Mouse (Mus musculus): ENCODE measurements around the gene Mrpl14. TPM values are rescaled to one million over a fixed set of nuclear protein-coding genes. Genes with fewer than 3 reads are reported as not detected.

The Mrpl14 gene
- total RNA-seq (2021), result 100 to 1,000 TPM; 103 to 107 TPM
- long read RNA-seq, experiment 1, transcript Mrpl14-203 (4 exons, 531 nt), result minor isoform, 5 of 211 reads
- long read RNA-seq, experiment 1, transcript Mrpl14-202 (2 exons, 510 nt), result minor isoform, 16 of 211 reads
- long read RNA-seq, experiment 1, transcript Mrpl14-201 (3 exons, 645 nt), result major isoform, 163 of 211 reads
- long read RNA-seq, experiment 1, partial matches to known transcripts, result 10 of 211 reads
- long read RNA-seq, experiment 1, other reads (novel, unspliced or antisense), result 17 of 211 reads
- long read RNA-seq, experiment 2, transcript Mrpl14-201 (3 exons, 645 nt), result major isoform, 161 of 196 reads
- long read RNA-seq, experiment 2, transcript Mrpl14-202 (2 exons, 510 nt), result minor isoform, 21 of 196 reads
- long read RNA-seq, experiment 2, partial matches to known transcripts, result 0 of 196 reads
- long read RNA-seq, experiment 2, other reads (novel, unspliced or antisense), result 14 of 196 reads

DNA sequence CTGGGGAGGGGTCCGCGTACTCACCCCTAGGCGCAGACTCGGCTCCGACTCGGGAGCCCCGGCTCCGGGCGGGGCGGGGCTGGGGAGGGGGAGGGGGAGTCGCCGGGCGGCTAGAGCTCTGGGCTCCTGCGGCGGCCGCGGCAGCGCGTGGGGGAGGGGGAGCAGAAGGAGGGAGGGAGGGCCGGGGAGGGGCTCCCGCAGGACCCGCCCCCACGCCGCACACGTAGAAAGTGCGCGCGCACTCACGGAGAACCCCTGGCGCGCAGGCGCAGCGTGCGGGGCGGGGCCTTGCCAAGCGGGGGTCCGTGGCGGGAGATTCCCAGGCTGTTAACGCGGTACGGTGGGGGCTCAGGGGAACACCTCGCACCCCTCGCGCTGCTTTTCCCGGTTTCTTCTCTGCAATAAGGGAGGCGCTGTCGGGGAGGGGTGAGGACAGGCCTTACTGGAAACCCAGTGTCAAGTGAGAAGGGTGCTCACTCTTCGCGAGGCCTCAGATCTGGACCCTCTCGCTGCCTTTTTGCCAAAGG lies at the start of gene Mrpl14:
TSS of gene Mrpl14 (plus strand) at position 230 of the 527 bp plus-strand sequence.
- intact Hi-C loops (cut with DNase I), result no loop called here
- peak; percentile 89 for DNase-seq

- intact Hi-C loops (cut with DNase I), result no loop called here
- no peak for DNase-seq
Observed at GRCm38 (mm10) chr17:45638596-45639295, 47.4 kb upstream of the Mrpl14 start.

GRCm38 (mm10) chr17:45641981-45642380 lies 44.1 kb upstream of the Mrpl14 start:
- intact Hi-C loops (cut with DNase I), result loop anchor here (2.0 to 5.0 kb wide), 2 partner anchors 59 to 125 kb away; no protein-coding TSS in a partner anchor

GRCm38 (mm10) chr17:45642701-45643100 lies 43.4 kb upstream of the Mrpl14 start:
- DNase-seq, result peak; percentile 43 to 59
- intact Hi-C loops (cut with DNase I), result loop anchor here (2.0 to 5.0 kb wide), 2 partner anchors 60 to 125 kb away; no protein-coding TSS in a partner anchor

More at GRCm38 (mm10) chr17:45641981-45642380, 44.1 kb upstream of the Mrpl14 start:
- DNase-seq, result no peak

- intact Hi-C loops (cut with DNase I), result loop anchor here (5.0 kb wide), 1 partner anchor 127 kb away; no protein-coding TSS in a partner anchor
- DNase-seq, result no peak
Observed at GRCm38 (mm10) chr17:45644185-45644584, 41.9 kb upstream of the Mrpl14 start.

GRCm38 (mm10) chr17:45653233-45653632 lies 32.9 kb upstream of the Mrpl14 start:
- intact Hi-C loops (cut with DNase I), result no loop called here
- no peak for DNase-seq

- no peak for DNase-seq
- intact Hi-C loops (cut with DNase I), result no loop called here
Observed at GRCm38 (mm10) chr17:45655820-45656219, 30.3 kb upstream of the Mrpl14 start.

DNA sequence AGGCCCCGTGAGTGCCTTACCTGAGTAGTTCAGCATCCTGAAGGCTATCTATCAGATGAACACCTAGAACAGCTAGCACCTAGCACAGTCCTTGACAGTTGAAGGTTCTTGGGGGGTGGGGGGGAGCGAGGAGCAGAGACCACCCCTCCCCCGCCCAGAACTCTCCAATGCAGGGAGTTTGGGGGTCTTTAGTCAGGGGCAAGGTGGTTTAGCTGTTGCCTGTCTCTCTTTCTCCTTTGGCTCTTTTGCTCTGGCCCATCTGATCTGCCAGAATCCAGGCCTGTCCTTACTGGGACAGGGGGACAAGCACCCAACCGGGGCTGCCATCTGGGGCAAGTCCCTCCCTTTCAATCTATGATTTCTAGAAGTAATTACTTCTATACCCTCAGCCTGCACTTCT lies 26.9 kb upstream of the Mrpl14 start, which contains the start of gene Capn11:
TSS of gene Capn11 (minus strand) at position 101 of the 400 bp plus-strand sequence.
- DNase-seq, result no peak
- intact Hi-C loops (cut with DNase I), result no loop called here

- intact Hi-C loops (cut with DNase I), result loop anchor here (1.0 to 5.0 kb wide), 2 partner anchors 55 to 379 kb away; no protein-coding TSS in a partner anchor
- DNase-seq, result peak; percentile 57 to 68
Observed at GRCm38 (mm10) chr17:45663106-45663919, 22.8 kb upstream of the Mrpl14 start.

DNA sequence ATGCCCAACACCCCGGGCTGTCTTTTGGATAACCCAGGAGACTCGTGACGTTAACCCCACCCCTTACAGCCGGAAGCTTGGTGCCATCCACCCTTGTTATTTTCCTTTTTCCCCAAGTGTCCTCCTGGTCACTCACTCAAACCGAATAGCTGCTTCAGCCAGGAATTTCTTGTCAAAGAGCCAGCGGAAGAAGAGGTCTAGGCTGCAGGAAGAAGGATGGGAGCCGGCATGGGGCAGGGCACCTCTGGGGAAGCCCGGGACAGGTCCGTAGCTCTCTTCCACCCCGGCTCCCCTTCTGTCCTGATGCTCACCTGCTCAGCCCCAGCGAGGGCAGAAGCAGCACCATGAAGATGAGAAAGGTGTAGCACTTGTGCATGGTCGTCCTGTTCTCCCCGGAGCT lies 21.5 kb upstream of the Mrpl14 start:
- intact Hi-C loops (cut with DNase I), result loop anchor here (5.0 kb wide), 1 partner anchor 378 kb away; no protein-coding TSS in a partner anchor
- DNase-seq, result no peak

DNA sequence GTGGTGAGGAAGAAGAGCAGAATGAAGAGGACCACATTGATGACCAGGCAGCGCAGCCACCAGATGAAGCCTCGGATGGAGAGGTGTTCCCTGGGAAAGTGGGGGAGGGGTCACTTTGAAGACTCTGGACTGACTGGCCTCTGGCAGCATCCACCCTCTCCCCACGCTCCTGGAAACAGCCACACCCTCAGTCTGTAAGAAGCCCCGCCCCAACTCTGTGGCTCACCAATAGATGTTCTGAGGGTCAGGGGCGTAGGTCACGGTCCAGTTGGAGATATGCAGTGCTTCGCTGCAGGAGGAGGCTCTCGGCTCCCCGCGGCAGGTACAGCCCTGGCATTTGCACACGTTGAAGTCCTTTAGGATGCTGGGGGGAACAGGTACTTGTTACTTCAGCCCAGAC lies 20.0 kb upstream of the Mrpl14 start:
- intact Hi-C loops (cut with DNase I), result no loop called here
- DNase-seq, result no peak

GRCm38 (mm10) chr17:45667481-45667880 lies 18.6 kb upstream of the Mrpl14 start:
- intact Hi-C loops (cut with DNase I), result no loop called here

GRCm38 (mm10) chr17:45667986-45668385 lies 18.1 kb upstream of the Mrpl14 start:
- intact Hi-C loops (cut with DNase I), result no loop called here
- no peak for DNase-seq

More at GRCm38 (mm10) chr17:45667481-45667880, 18.6 kb upstream of the Mrpl14 start:
- DNase-seq, result no peak

DNA sequence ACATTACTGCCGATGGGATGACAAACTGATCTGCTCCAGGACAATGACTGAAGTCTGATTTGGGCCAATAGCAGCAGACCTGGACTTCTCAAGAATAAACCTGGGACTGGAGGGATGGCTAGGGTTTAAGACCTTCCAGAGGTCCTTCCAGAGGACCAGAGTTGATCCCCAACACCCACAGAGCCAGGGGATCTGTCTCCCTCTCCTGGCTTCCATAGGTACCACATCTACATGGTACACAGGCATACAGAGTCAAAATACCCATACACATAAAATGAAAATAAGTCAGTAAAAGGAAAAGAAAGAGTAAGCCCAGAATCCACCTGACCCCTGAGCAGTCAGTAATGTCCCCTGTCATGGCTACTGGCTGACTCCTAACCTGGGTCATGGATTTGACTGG lies 14.3 kb upstream of the Mrpl14 start:
- no peak for DNase-seq
- intact Hi-C loops (cut with DNase I), result no loop called here

DNA sequence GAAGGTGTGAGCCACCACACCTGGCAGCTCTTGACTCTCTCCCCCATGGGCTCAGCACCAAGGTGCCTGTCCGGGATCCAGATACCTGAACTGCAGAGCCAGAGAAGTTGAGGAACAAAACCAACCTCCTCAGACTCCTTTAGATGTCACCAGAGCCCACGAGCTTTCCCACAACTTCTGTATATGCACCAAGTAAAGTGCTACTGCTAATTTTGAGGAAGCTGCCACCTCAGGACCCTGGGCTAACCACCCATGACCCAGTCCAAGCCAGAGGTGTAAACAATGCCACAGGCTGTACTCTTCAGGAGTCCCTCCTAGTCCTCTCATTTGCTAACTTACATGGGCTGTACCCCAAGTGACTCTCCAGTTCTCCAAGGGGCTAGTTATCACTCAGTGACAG lies 13.5 kb upstream of the Mrpl14 start:
- intact Hi-C loops (cut with DNase I), result no loop called here
- DNase-seq, result no peak

DNA sequence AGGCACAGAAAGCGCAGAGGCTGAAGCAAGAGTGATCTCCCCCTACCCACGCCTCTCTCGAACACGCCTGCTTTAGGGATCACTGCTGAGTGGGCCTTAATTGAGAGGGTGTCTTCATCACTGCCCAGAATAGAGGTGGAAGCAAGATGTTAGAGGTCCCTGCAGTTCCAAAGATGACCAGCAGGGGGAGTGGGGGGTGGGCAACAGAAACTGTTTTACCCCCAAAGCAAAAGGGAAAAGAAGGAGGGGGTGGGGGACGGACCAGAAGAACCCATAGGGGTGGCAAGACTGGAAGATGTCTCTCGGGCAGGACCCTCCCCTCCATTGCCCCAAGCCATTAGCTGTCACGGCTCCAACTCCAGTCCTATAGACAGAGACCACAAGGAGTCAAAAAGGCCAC lies 8.0 kb upstream of the Mrpl14 start:
- intact Hi-C loops (cut with DNase I), result loop anchor here (2.0 kb wide), 1 partner anchor 41 kb away; no protein-coding TSS in a partner anchor
- peak; percentile 31 to 62 for DNase-seq

DNA sequence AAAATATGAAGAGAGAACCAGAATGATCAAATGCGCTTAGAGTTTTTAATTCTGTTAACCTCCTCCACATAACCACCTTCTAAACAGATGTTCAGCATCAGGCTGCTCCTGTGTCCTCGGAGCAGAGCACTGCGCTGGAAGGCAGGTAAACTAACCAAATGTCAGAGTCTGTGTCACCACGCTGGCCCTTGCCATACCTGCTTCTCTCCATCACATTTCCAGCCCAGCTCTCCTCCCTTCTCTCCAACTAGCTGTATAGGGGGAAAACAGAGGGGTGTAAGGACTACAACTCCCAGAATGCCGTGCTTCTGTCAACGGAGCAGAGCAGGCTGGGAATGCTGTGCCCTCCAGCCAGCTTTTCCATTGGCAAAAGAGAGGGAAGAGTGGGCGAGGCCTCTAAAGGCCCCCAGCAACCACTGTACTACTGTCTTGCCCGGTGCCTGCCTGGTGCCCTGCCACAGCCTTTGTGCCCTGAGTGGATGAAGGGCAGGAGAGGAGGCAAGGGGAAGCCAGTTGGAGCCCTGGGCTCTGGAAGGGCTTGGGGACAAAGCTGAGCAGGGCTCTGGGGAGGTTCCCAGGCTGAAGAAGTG lies 5.6 kb upstream of the Mrpl14 start:
- intact Hi-C loops (cut with DNase I), result no loop called here
- DNase-seq, result peak in 1 of 2 experiments; percentile 30

- DNase-seq, result no peak
- intact Hi-C loops (cut with DNase I), result no loop called here
Observed at GRCm38 (mm10) chr17:45681588-45681987, 4.5 kb upstream of the Mrpl14 start.

GRCm38 (mm10) chr17:45682843-45683242 lies 3.3 kb upstream of the Mrpl14 start:
- intact Hi-C loops (cut with DNase I), result no loop called here
- no peak for DNase-seq

Measured in gastrocnemius, postnatal 36 days (tissue).